Mouse (Mus musculus) liver, embryonic 14.5 days (tissue): ENCODE data around the gene Gm17651. TPM values are rescaled to one million over a fixed set of nuclear protein-coding genes. Genes with fewer than 3 reads are reported as not detected.
A peak's percentile ranks its signal among the peaks of the same experiment; 100 is the strongest.

Experiments
- ATAC-seq: fragments of 200-750 bp; cut with Nextera tagmentation; 2 replicates; pipeline ENCODE4 v1.8.0; 2017; ENCODE audit warnings: moderate number of reproducible peaks, mild to moderate bottlenecking, moderate library complexity; ENCODE audit not compliant: insufficient read depth
- DNase-seq, 3 experiments: peaks; one replicate each; pipeline ENCODE4 v3.0.0-alpha.2; 2012 to 2013; ENCODE audit warnings: low read depth in 3 of 3, low spot score in 3 of 3
- H3K27ac ChIP-seq: fragments of 300-500 bp; sonication (generic); 2 replicates; pipeline ENCODE4 v1.5.1; 2014; ENCODE audit warnings: moderate library complexity, mild to moderate bottlenecking, control low read depth, inconsistent platforms
- H3K27me3 ChIP-seq: fragments of 300-500 bp; sonication (generic); 2 replicates; pipeline ENCODE4 v1.6.1; 2014; ENCODE audit warnings: mild to moderate bottlenecking, low read length, moderate library complexity; ENCODE audit not compliant: control insufficient read depth, insufficient read depth
- H3K36me3 ChIP-seq: fragments of 300-500 bp; sonication (generic); replicated peaks from 2 replicates; pipeline ENCODE4 v1.6.1; 2014; ENCODE audit warnings: low read depth; ENCODE audit not compliant: control insufficient read depth, insufficient read depth
- H3K4me1 ChIP-seq, 2 experiments: fragments of 200-500 bp in 1 of 2; fragments of 300-500 bp in 1 of 2; sonication (generic) in 1 of 2; replicated peaks; 2 replicates each; pipeline ENCODE4 v1.6.1; 2012 to 2014; ENCODE audit warnings: antibody characterized with exemption in 1 of 2, inconsistent platforms in 1 of 2, low read length in 1 of 2; ENCODE audit not compliant: control insufficient read depth in 2 of 2, insufficient read depth in 2 of 2
- H3K4me2 ChIP-seq: fragments of 300-500 bp; sonication (generic); 2 replicates; pipeline ENCODE4 v1.6.1; 2014; ENCODE audit warnings: low read depth, mild to moderate bottlenecking, control low read depth, moderate library complexity
- H3K4me3 ChIP-seq, 2 experiments: fragments of 200-500 bp in 1 of 2; fragments of 300-500 bp in 1 of 2; sonication (generic) in 1 of 2; 2 replicates each; pipeline ENCODE4 v1.5.1; 2012 to 2014; ENCODE audit warnings: low read depth in 2 of 2, low read length in 2 of 2, mild to moderate bottlenecking in 2 of 2, control low read depth in 1 of 2, inconsistent platforms in 1 of 2, moderate library complexity in 1 of 2; ENCODE audit not compliant: insufficient read depth in 1 of 2
- H3K9ac ChIP-seq: fragments of 300-500 bp; sonication (generic); replicated peaks from 2 replicates; pipeline ENCODE4 v1.6.1; 2014; ENCODE audit warnings: mild to moderate bottlenecking, control low read depth, moderate library complexity
- H3K9me3 ChIP-seq: fragments of 300-500 bp; sonication (generic); 2 replicates; pipeline ENCODE4 v1.6.1; 2016; ENCODE audit warnings: low read length, mixed read lengths; ENCODE audit not compliant: control insufficient read depth
- CTCF ChIP-seq: IDR thresholded peaks from 2 replicates; pipeline ENCODE4 v1.5.1; 2016; ENCODE audit warnings: antibody characterized with exemption, low read depth, control low read depth
- EP300 ChIP-seq: IDR thresholded peaks from 2 replicates; pipeline ENCODE4 v1.6.1; 2016; ENCODE audit warnings: antibody characterized with exemption, low read depth
- WGBS: fragments of 180-500 bp; shearing (Covaris S2); extraction: QIAGEN DNeasy Blood & Tissue Kit; methylation state at CpG from one replicate; pipeline ENCODE4 v1.1.7; 2014; ENCODE audit not compliant: insufficient replicate concordance; 5-methylcytosine and 5-hydroxymethylcytosine counted together
- polyA plus RNA-seq, 2 experiments: library from polyadenylated mRNA; depleted of rRNA in 1 of 2; stranded (reverse) in 1 of 2; unstranded in 1 of 2; fragments of >200 nt; fragmentation: Nextera tagmentation in 1 of 2; extraction: Ambion mirVana in 1 of 2; gene quantifications; 2 replicates each; pipeline versions ENCODE4 v1.2.1 to v1.2.3; 2012 to 2014

The Gm17651 gene
- polyA plus RNA-seq, 2 experiments, result not detected

GRCm38 (mm10) chr3:97633456-97633855 is 41.0 kb downstream of the Gm17651 start:
- Histone ChIP-seq H3K27ac (no peak overlapping the region), H3K36me3 (no peaks in the 10 kb centered on the region), H3K9ac (no peak overlapping the region), H3K4me2 (no peak overlapping the region), H3K4me3 (no peak overlapping the region), H3K9me3 (no peaks in the 10 kb centered on the region), H3K27me3 (no peaks in the 10 kb centered on the region), H3K4me1 (peaks cover 4 to 9% of the 10 kb centered on the region in 2 experiments; a peak in 2 of 4 replicates)
- WGBS, result 52% methylated on average over 4 of the region's 4 CpGs
- no peak for ATAC-seq
- TF ChIP-seq CTCF (no peak), EP300 (no peak)
- no peak for DNase-seq

GRCm38 (mm10) chr3:97631258-97631860 is 43.1 kb downstream of the Gm17651 start:
- no peak overlapping the region for H3K9ac ChIP-seq
- no peak for ATAC-seq

GRCm38 (mm10) chr3:97630746-97631145 is 43.7 kb downstream of the Gm17651 start:
- Histone ChIP-seq H3K36me3 (no peaks in the 10 kb centered on the region), H3K27me3 (no peaks in the 10 kb centered on the region), H3K4me2 (no peak overlapping the region), H3K4me3 (no peak overlapping the region), H3K4me1 (peaks cover 4 to 11% of the 10 kb centered on the region in 2 experiments; a peak in 2 of 4 replicates), H3K27ac (no peak overlapping the region), H3K9me3 (no peaks in the 10 kb centered on the region), H3K9ac (no peak overlapping the region)
- ATAC-seq, result no peak
- DNase-seq, result no peak
- no peak for TF ChIP-seq CTCF
- TF ChIP-seq EP300, result no peak
- WGBS, result 73% methylated on average over 4 of the region's 4 CpGs

More at GRCm38 (mm10) chr3:97631258-97631860, 43.1 kb downstream of the Gm17651 start:
- 63% methylated on average over 8 of the region's 8 CpGs for WGBS
- no peaks in the 10 kb centered on the region for H3K27me3 ChIP-seq
- H3K4me3 ChIP-seq, result no peak overlapping the region
- H3K9me3 ChIP-seq, result no peaks in the 10 kb centered on the region
- no peak overlapping the region for H3K27ac ChIP-seq
- H3K36me3 ChIP-seq, result no peaks in the 10 kb centered on the region
- DNase-seq, result no peak
- H3K4me2 ChIP-seq, result no peak overlapping the region
- H3K4me1 ChIP-seq, result peaks cover 4 to 11% of the 10 kb centered on the region in 2 experiments; a peak in 2 of 4 replicates
- no peak for TF ChIP-seq EP300
- no peak for TF ChIP-seq CTCF

DNA sequence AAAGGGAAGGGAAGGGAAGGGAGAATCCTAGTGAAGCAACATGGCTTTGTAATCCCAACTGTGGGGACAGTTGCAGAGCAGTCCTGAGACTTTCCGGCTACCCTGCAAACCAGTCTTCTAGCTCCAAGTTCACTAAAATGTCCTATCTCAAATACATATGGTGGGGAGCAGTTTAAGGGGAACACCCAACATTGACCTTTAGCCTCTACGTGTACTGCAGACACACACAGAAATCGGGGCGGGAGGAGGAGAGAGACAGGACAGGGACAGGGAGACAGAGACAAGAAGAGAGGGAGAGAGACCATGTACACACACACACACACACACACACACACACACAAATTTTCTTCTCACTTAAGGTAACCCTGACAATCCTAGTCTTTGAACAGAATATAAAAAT is 44.6 kb downstream of the Gm17651 start:
- H3K4me1 ChIP-seq, result peaks cover 4 to 11% of the 10 kb centered on the region in 2 experiments; a peak in 2 of 4 replicates
- no peak overlapping the region for H3K9ac ChIP-seq
- no peaks in the 10 kb centered on the region for H3K36me3 ChIP-seq
- WGBS, result 69% methylated on average over 4 of the region's 4 CpGs
- DNase-seq, result no peak
- no peaks in the 10 kb centered on the region for H3K9me3 ChIP-seq
- no peak overlapping the region for H3K27ac ChIP-seq
- H3K27me3 ChIP-seq, result no peaks in the 10 kb centered on the region
- no peak overlapping the region for H3K4me3 ChIP-seq
- TF ChIP-seq CTCF (no peak), EP300 (no peak)
- ATAC-seq, result no peak
- H3K4me2 ChIP-seq, result 0 out of 2 replicates have a peak overlapping the region, but pooled peaks have one; percentile 75

GRCm38 (mm10) chr3:97628391-97629001 is 46.0 kb downstream of the Gm17651 start, which contains the start of gene Fmo5:
TSS of gene Fmo5 (plus strand) at chr3:97628804.
- peak; percentile 52 to 63 (median 60) for DNase-seq
- no peaks in the 10 kb centered on the region for H3K9me3 ChIP-seq
- peak; percentile 97 for ATAC-seq
- no peaks in the 10 kb centered on the region for H3K27me3 ChIP-seq
- peak within 1 kb of the TSS; percentile 46 for H3K27ac ChIP-seq
- TF ChIP-seq CTCF, result 0 out of 2 replicates have a peak, but pooled peaks have one; percentile 1
- no peak for TF ChIP-seq EP300
- H3K4me1 ChIP-seq, result peaks cover 4 to 10% of the 10 kb centered on the region in 2 experiments; a peak in 2 of 4 replicates
- peak within 1 kb of the TSS; percentile 69 for H3K9ac ChIP-seq
- H3K4me3 ChIP-seq, result peak within 1 kb of the TSS; percentile 64 to 69
- WGBS, result under 1% methylated on average over 18 of the region's 18 CpGs
- H3K4me2 ChIP-seq, result peak within 1 kb of the TSS; percentile 75
- H3K36me3 ChIP-seq, result no peaks in the 10 kb centered on the region
